Mouse (Mus musculus) brain, embryonic 14.5 days (tissue): Measurements from ENCODE around the gene Msh5.
"Not testable (repeated sequence)": the region's sequence is repeated elsewhere in the genome, so short reads cannot be mapped to it uniquely, and the experiment has no call there.

ENCODE experiments used
- CTCF ChIP-seq: fragments of 200-500 bp; IDR thresholded peaks from 2 replicates; pipeline ENCODE4 v1.5.1; 2012; ENCODE audit warnings: inconsistent platforms, mild to moderate bottlenecking, moderate library complexity, borderline replicate concordance; ENCODE audit not compliant: insufficient read depth, insufficient read length; ENCODE audit errors: extremely low read depth
- POLR2A ChIP-seq: fragments of 200-500 bp; IDR thresholded peaks from 2 replicates; pipeline ENCODE4 v1.6.1; 2012; ENCODE audit warnings: mild to moderate bottlenecking, inconsistent platforms, borderline replicate concordance; ENCODE audit not compliant: poor library complexity, insufficient read depth, insufficient read length, severe bottlenecking; ENCODE audit errors: extremely low read depth

DNA sequence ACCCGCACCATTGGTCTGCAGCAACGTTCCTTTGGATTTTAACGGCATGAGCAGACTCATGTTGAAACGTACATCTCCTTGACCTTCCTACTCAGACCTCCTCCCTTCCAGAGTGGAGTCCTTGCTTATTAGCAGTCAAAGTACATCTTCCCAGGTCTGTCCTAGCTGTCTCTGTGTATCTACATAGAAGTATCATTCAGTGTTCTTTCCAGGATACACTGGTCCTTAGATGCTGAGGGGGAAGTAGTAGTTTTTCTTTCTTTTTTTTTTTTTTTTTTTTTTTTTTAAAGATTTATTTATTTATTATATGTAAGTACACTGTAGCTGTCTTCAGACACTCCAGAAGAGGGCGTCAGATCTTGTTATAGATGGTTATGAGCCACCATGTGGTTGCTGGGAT, 40.6 kb downstream of the Msh5 start:
- not testable (repeated sequence) for TF ChIP-seq CTCF, POLR2A
